Mouse (Mus musculus): Measurements from ENCODE around the gene A630023A22Rik. TPM values are rescaled to one million over a fixed set of nuclear protein-coding genes. Genes with fewer than 3 reads are reported as not detected.

Gene A630023A22Rik
- polyA plus RNA-seq, 1 experiment from 2014 or later = not detected

GRCm38 (mm10) chr14:34016381-34016780 is 86.2 kb downstream of the A630023A22Rik start, which contains the start of gene Gm5460:
Gene Gm5460, plus strand, starts transcription at chr14:34016758.
- 91% methylated on average over 4 of the region's 4 CpGs for WGBS
- Histone ChIP-seq H3K9me3 (replicated peaks) (no peaks in the 10 kb centered on the region), H3K4me2 (replicated peaks) (no peak within 1 kb of the TSS), H3K27me3 (no peaks in the 10 kb centered on the region), H3K9ac (no peak within 1 kb of the TSS), H3K4me1 (no peaks in the 10 kb centered on the region), H3K36me3 (no peaks in the 10 kb centered on the region), H3K4me3 (no peak within 1 kb of the TSS), H3K27ac (no peak within 1 kb of the TSS)
- ATAC-seq (ENCODE audit: low FRiP score) = no peak

GRCm38 (mm10) chr14:34015063-34015462 is 87.5 kb downstream of the A630023A22Rik start, which contains the start of gene Gm30083:
Gene Gm30083, minus strand, starts transcription at chr14:34015182.
- H3K36me3 ChIP-seq = no peaks in the 10 kb centered on the region
- no peaks in the 10 kb centered on the region for H3K27me3 ChIP-seq
- no peak for ATAC-seq (ENCODE audit: low FRiP score)
- no peaks in the 10 kb centered on the region for H3K4me1 ChIP-seq
- no peak within 1 kb of the TSS for H3K4me2 ChIP-seq (replicated peaks)
- H3K27ac ChIP-seq = no peak within 1 kb of the TSS
- no peak within 1 kb of the TSS for H3K9ac ChIP-seq
- no peaks in the 10 kb centered on the region for H3K9me3 ChIP-seq (replicated peaks)
- 93% methylated on average over 3 of the region's 3 CpGs for WGBS
- H3K4me3 ChIP-seq = no peak within 1 kb of the TSS

GRCm38 (mm10) chr14:34002358-34002757 is 100.2 kb downstream of the A630023A22Rik start:
- H3K27ac ChIP-seq = no peak overlapping the region
- no peaks in the 10 kb centered on the region for H3K9me3 ChIP-seq (replicated peaks)
- H3K4me2 ChIP-seq (replicated peaks) = no peak overlapping the region
- ATAC-seq (ENCODE audit: low FRiP score) = no peak
- H3K27me3 ChIP-seq = no peaks in the 10 kb centered on the region
- no peak overlapping the region for H3K4me3 ChIP-seq
- no peaks in the 10 kb centered on the region for H3K4me1 ChIP-seq
- no peak overlapping the region for H3K9ac ChIP-seq
- no peaks in the 10 kb centered on the region for H3K36me3 ChIP-seq
- WGBS = 89% methylated on average over 5 of the region's 5 CpGs

GRCm38 (mm10) chr14:34001445-34001844 is 101.1 kb downstream of the A630023A22Rik start:
- no peak for ATAC-seq (ENCODE audit: low FRiP score)
- no peak overlapping the region for H3K4me3 ChIP-seq
- H3K27ac ChIP-seq = no peak overlapping the region
- H3K36me3 ChIP-seq = no peaks in the 10 kb centered on the region
- H3K27me3 ChIP-seq = no peaks in the 10 kb centered on the region
- H3K4me2 ChIP-seq (replicated peaks) = no peak overlapping the region
- no peak overlapping the region for H3K9ac ChIP-seq
- H3K4me1 ChIP-seq = no peaks in the 10 kb centered on the region
- no peaks in the 10 kb centered on the region for H3K9me3 ChIP-seq (replicated peaks)

Other genes with a start within 250 kb of the A630023A22Rik start
- gene Gdf10, start 179.2 kb downstream of the A630023A22Rik start, polyA plus RNA-seq (2016; fragmentation: Nextera tagmentation; extraction: Ambion mirVana) = 17.8 and 23.7 TPM in 2 replicates
- 0.06 TPM in 1 of 2 replicates, not detected in the other for gene Gdf2, start 161.7 kb downstream of the A630023A22Rik start, polyA plus RNA-seq (2016; fragmentation: Nextera tagmentation; extraction: Ambion mirVana)
- gene Rbp3, start 148.8 kb downstream of the A630023A22Rik start, polyA plus RNA-seq (2016; fragmentation: Nextera tagmentation; extraction: Ambion mirVana) = not detected in 2 replicates
- 0.25 and 0.34 TPM in 2 replicates for gene Zfp488, start 124.0 kb downstream of the A630023A22Rik start, polyA plus RNA-seq (2016; fragmentation: Nextera tagmentation; extraction: Ambion mirVana)
- not detected in 2 replicates for gene Gm30083, start 87.6 kb downstream of the A630023A22Rik start, polyA plus RNA-seq (2016; fragmentation: Nextera tagmentation; extraction: Ambion mirVana)
- not detected in 2 replicates for gene Gm5460, start 86.0 kb downstream of the A630023A22Rik start, polyA plus RNA-seq (2016; fragmentation: Nextera tagmentation; extraction: Ambion mirVana)
- gene Antxrl, start 50.0 kb downstream of the A630023A22Rik start, polyA plus RNA-seq (2016; fragmentation: Nextera tagmentation; extraction: Ambion mirVana) = not detected in 2 replicates
- gene Anxa8, start 16.8 kb downstream of the A630023A22Rik start, polyA plus RNA-seq (2016; fragmentation: Nextera tagmentation; extraction: Ambion mirVana) = 1.1 and 1.3 TPM in 2 replicates
- gene Npy4r, start 49.7 kb upstream of the A630023A22Rik start, polyA plus RNA-seq (2016; fragmentation: Nextera tagmentation; extraction: Ambion mirVana) = 0.05 and 0.10 TPM in 2 replicates
- 3.3 and 4.8 TPM in 2 replicates for gene Gprin2, start 98.9 kb upstream of the A630023A22Rik start, polyA plus RNA-seq (2016; fragmentation: Nextera tagmentation; extraction: Ambion mirVana)
- 0.36 and 0.59 TPM in 2 replicates for gene Syt15, start 116.8 kb upstream of the A630023A22Rik start, polyA plus RNA-seq (2016; fragmentation: Nextera tagmentation; extraction: Ambion mirVana)
- gene Shld2, start 207.7 kb upstream of the A630023A22Rik start, polyA plus RNA-seq (2016; fragmentation: Nextera tagmentation; extraction: Ambion mirVana) = 8.5 and 9.4 TPM in 2 replicates
- gene Glud1, start 208.0 kb upstream of the A630023A22Rik start, polyA plus RNA-seq (2016; fragmentation: Nextera tagmentation; extraction: Ambion mirVana) = 97.7 and 110 TPM in 2 replicates